Mouse (Mus musculus): Measurements from ENCODE around the gene Tradd.

GRCm38 (mm10) chr8:105298351-105299252 lies 34.2 kb upstream of the Tradd start:
- no peak for TF ChIP-seq CTCF (IDR thresholded peaks at IDR 0.05)
- no peak for TF ChIP-seq EP300 (IDR thresholded peaks at IDR 0.05)

Data from lung, postnatal 0 days (tissue).